Mouse (Mus musculus) frontal cortex, postnatal 14 days (tissue): ENCODE data around the gene Fbxo24.
A peak's percentile ranks its signal among the peaks of the same experiment; 100 is the strongest.

ENCODE experiments used
- DNase-seq, 2 experiments: peaks; one replicate each; pipeline ENCODE4 v3.0.0; 2022; ENCODE audit warnings: low spot score in 2 of 2

Fbxo24 gene

GRCm38 (mm10) chr5:137628498-137629305 lies at the start of gene Fbxo24, which contains the start of the genes Lrch4 and Gm20605:
Fbxo24 (minus strand) TSS chr5:137629002.
Lrch4 (plus strand) TSS chr5:137629121.
Gm20605 (plus strand) TSS chr5:137629175.
- DNase-seq, result peak; percentile 99

GRCm38 (mm10) chr5:137677859-137678258 lies 49.1 kb upstream of the Fbxo24 start:
- DNase-seq, result no peak

GRCm38 (mm10) chr5:137674786-137675185 lies 46.0 kb upstream of the Fbxo24 start:
- no peak for DNase-seq

- no peak for DNase-seq
Measured at GRCm38 (mm10) chr5:137673015-137673414, 44.2 kb upstream of the Fbxo24 start.

- DNase-seq, result no peak
Measured at GRCm38 (mm10) chr5:137672361-137672760, 43.6 kb upstream of the Fbxo24 start.

GRCm38 (mm10) chr5:137671443-137672240 lies 42.8 kb upstream of the Fbxo24 start:
- DNase-seq, result no peak

- DNase-seq, result no peak
Measured at GRCm38 (mm10) chr5:137670240-137670639, 41.4 kb upstream of the Fbxo24 start.

- no peak for DNase-seq
Measured at GRCm38 (mm10) chr5:137668971-137669370, 40.2 kb upstream of the Fbxo24 start.

- no peak for DNase-seq
Measured at GRCm38 (mm10) chr5:137663057-137663456, 34.3 kb upstream of the Fbxo24 start.

GRCm38 (mm10) chr5:137660064-137660688 lies 31.4 kb upstream of the Fbxo24 start:
- no peak for DNase-seq

- peak; percentile 50 to 66 for DNase-seq
Measured at GRCm38 (mm10) chr5:137656977-137657376, 28.2 kb upstream of the Fbxo24 start.

- no peak for DNase-seq
Measured at GRCm38 (mm10) chr5:137654746-137655145, 25.9 kb upstream of the Fbxo24 start.

GRCm38 (mm10) chr5:137653366-137653765 lies 24.6 kb upstream of the Fbxo24 start:
- DNase-seq, result no peak

- DNase-seq, result no peak
Measured at GRCm38 (mm10) chr5:137652474-137652873, 23.7 kb upstream of the Fbxo24 start.

GRCm38 (mm10) chr5:137649669-137650571 lies 21.1 kb upstream of the Fbxo24 start:
- DNase-seq, result no peak

GRCm38 (mm10) chr5:137649251-137649650 lies 20.4 kb upstream of the Fbxo24 start:
- DNase-seq, result no peak

- no peak for DNase-seq
Measured at GRCm38 (mm10) chr5:137647827-137648601, 19.2 kb upstream of the Fbxo24 start.

GRCm38 (mm10) chr5:137645652-137646091 lies 16.9 kb upstream of the Fbxo24 start, which contains the start of gene Irs3:
Irs3 (minus strand) TSS chr5:137645714.
- no peak for DNase-seq

GRCm38 (mm10) chr5:137645091-137645651 lies 16.4 kb upstream of the Fbxo24 start:
- DNase-seq, result no peak

GRCm38 (mm10) chr5:137644484-137644883 lies 15.7 kb upstream of the Fbxo24 start:
- DNase-seq, result no peak
